Mouse (Mus musculus) neural tube, embryonic 10.5 days (tissue): ENCODE measurements around the gene Myh8.

Experiments used
- DNase-seq: peaks from one replicate; pipeline ENCODE4 v3.0.0-alpha.2; 2017; ENCODE audit warnings: low spot score; ENCODE audit errors: extremely low spot score

Myh8 gene

GRCm38 (mm10) chr11:67276601-67277174 is at the start of gene Myh8:
Gene Myh8 (plus strand): TSS chr11:67277124.
- no peak for DNase-seq

DNA sequence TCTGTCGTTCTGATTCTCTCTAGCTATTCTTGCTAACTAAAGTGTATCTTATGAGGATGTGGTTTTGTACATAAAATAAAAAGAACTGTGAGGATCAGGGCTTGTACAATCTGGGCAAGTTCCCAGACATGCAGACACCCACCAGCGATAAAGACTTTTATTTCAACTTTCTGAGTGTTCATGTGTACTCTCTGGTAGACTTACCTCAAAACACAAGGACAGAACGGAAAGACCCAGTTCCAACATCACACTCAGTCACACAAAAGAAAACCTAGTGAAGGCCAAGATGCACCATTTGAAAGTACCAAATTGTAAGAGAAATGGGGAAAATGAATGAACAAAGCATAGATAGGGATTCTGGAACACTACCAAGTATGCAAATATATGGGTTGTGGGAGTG is 48.2 kb upstream of the Myh8 start:
- DNase-seq, result no peak

DNA sequence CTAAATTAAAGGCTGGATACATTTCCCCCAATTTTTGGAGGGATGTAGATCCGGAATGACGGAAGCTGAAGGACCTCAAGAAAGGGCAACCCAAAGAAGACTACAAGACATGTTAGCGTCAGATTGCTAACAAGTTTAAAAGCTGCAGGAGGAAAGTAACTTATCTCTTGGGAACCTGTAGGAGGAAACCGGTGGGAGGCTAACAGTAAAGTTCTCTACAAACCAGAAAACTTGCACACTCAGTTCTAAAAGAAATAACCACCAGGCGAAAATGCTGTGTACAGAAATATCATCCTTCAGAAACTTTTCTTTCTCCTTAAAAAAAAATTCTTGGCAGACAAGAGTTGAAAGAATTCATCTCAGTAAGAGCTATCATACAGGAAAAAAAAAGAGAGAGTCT is 47.8 kb upstream of the Myh8 start:
- no peak for DNase-seq

GRCm38 (mm10) chr11:67229946-67230345 is 47.0 kb upstream of the Myh8 start:
- DNase-seq, result no peak

GRCm38 (mm10) chr11:67235639-67236358 is 41.1 kb upstream of the Myh8 start:
- DNase-seq, result peak; percentile 24

GRCm38 (mm10) chr11:67236799-67237198 is 40.1 kb upstream of the Myh8 start:
- DNase-seq, result no peak

DNA sequence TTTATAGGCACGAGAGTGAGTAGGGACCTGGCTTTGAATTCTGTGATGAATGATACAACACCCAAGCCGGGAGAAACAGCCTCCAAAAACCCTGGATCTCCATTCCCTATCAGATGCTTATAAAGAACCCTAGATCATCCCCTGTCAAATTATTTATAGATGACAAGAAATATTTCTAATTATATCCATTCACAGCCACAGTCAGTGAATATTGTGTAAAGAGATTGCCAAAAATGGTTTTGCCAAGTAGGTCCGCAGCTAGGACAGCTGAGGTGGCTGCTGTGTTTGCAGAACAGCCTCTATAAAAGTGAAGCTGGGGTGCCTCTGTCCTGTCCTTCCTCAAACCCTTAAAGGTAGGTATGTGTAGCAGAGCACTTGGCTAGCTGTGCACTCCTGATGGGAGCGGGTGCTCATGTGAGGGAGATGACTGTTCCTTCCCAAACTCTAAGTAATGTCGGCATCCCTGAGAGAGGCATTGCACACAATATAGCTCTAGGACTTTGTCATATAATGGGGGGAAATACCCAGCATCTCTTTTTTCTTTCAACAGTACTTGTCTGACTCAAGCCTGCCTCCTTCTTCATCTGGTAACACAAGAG is 39.3 kb upstream of the Myh8 start, which contains the start of gene Myh4:
TSS of gene Myh4 (plus strand) at position 549 of the 599 bp plus-strand sequence.
- no peak for DNase-seq

DNA sequence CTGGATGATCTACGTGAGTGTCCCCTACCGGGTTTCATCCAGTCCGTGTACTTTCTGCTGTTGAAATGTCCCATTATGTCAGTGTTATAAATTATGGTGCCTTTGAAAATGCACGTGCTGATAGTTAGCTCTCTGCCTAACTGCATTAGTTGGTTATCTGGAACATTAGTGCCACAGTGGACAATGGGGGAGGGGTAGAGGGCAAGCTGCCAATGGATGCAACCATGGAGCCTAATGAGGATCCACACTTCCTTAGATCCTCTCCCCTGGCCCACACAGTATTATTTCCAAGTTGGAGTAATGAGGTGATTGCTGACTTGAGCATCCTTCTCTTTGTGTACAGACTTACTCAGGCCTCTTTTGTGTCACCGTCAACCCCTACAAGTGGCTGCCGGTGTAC is 35.9 kb upstream of the Myh8 start:
- no peak for DNase-seq

DNA sequence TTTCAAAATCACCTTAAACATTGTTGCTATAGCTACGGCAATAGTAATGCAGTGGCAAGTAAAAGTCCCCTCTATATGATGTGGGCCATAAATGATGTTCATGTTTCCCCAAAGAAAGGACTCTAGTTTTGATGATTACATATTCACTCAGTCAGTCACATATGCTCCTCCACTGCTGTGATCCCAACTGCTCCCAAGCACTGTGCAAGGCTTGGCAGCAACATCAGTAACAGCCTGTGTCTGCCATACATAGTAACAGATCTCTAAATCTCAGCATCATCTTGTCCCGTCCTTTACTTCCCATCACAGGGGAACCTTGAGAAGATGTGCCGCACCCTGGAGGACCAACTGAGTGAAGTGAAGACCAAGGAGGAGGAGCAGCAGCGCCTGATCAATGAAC is 23.2 kb upstream of the Myh8 start:
- DNase-seq, result no peak

DNA sequence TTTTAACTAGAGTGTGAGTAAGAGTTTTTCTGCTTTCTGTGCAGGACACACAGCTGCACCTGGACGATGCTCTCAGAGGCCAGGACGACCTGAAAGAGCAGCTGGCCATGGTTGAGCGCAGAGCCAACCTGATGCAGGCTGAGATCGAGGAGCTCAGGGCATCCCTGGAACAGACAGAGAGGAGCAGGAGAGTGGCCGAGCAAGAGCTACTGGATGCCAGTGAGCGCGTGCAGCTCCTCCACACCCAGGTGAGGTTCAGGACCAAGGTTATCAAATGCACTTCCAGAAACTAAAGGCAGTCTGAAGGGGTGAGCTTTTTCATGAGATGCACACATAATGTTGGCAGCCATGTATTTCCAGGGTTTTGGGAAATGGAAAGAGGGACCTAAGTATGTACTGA is 19.9 kb upstream of the Myh8 start:
- DNase-seq, result no peak

- DNase-seq, result no peak
Measured at GRCm38 (mm10) chr11:67260956-67261355, 16.0 kb upstream of the Myh8 start.

GRCm38 (mm10) chr11:67293440-67293839 is 16.5 kb downstream of the Myh8 start:
- DNase-seq, result no peak

GRCm38 (mm10) chr11:67313733-67314452 is 37.0 kb downstream of the Myh8 start:
- peak; percentile 15 for DNase-seq

GRCm38 (mm10) chr11:67321358-67321757 is 44.4 kb downstream of the Myh8 start, which contains the start of gene Myh13:
Gene Myh13 (plus strand): TSS chr11:67321658.
- DNase-seq, result no peak

GRCm38 (mm10) chr11:67326536-67326935 is 49.6 kb downstream of the Myh8 start:
- DNase-seq, result no peak

- DNase-seq, result no peak
Measured at GRCm38 (mm10) chr11:67344556-67344955, 67.6 kb downstream of the Myh8 start.

GRCm38 (mm10) chr11:67345186-67345855 is 68.4 kb downstream of the Myh8 start:
- no peak for DNase-seq

DNA sequence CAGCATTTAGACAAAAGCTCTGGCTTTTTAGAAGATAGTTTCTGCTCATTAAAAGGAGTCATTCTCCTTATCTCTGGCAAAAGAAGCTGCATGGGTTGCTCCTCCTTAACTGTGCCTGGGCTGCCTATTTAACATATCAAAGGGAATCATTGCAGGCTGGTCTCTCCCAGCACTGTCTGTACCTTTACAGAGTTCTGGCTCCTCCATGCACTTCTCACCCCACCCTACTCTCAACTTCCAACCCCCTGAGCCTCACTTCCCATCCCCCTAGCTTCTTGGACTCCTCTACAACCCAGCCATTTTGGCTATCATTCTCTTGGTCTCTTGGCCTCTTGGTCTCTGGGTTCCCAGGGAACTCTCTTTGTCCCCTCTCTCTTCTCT is 68.9 kb downstream of the Myh8 start:
- no peak for DNase-seq

DNA sequence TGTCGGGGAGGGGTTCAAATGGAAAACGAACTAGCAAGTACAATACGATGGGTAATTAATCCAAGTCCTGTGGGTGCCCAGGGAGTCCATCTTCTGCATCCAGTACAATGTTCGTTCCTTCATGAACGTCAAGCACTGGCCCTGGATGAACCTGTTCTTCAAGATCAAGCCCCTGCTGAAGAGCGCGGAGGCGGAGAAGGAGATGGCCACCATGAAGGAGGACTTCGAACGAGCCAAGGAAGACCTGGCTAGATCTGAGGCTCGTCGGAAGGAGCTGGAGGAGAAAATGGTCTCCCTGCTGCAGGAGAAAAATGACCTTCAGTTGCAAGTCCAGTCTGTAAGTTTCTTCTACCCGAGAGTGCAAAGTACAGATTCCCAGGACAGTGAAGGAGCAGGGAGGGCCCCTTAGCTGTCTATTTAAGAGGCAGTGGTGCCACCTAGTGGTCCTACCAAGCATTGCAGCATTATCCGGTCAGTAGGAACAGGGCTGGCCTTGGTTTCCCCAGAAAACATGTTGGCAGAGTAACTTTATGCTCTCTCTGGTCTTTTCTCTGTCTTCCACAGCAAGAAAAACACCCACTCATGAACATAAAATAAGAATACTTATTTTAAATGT is 73.3 kb downstream of the Myh8 start:
- peak; percentile 78 for DNase-seq

DNA sequence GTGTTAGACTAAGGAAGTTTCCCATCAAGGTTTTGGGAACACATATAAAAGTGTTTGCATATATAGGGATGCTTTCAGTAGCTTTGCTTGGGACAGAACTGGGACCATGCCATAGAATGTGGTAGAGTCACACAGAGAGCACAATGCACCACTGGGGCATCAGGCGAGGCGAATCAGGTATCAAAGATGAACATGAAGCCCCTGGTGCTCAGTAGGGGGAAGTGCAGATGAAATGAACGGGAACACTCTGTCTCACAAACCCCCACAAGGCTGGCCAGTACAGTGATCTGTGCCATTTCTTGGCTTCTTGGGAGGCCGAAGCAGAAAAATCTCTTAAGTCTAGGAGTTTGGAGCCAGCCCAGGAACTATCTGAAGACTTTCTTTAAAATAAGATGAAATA is 76.1 kb downstream of the Myh8 start:
- DNase-seq, result no peak

- DNase-seq, result no peak
Measured at GRCm38 (mm10) chr11:67358031-67358430, 81.1 kb downstream of the Myh8 start.
